Mouse (Mus musculus): ENCODE data around the gene Exoc4.

The Exoc4 gene

DNA sequence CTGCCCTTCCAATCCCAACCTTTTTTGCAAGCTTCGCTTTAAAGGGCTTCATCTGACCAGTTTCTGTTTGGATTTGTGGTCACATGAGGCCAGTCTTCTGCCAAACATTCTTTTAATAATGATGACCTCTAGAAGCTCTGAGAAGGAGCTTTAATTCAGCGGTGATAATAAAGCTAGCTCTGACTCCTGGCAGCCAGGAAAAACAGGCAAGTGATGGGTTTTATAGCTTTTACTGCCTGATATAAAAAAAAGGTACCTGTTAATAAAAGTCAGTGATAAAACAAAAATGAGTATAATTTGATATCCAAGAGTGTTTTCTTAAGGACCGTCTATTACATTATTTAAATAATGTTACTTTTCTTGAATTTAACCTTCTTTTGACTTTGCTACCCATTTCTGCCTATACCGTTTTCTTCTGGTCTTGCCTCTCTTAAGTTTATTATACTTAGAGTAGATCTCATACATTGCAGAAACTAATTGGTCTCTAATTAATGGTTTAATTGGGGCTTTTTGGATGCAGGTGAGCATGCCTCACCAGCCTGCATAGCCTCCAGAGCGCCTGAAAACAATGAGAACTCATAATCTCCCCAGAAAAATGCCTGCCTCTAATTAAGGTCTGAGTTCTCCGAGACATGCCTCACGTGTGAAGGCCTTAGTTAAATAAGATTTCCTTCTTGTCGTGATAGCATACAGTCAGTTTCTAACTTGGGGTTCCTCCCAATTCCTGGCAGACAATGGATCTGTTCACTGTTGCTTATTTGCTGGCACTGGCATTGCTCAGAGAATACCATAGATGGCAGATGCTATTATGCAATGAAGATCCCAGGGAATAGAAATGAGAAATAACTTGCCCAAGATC lies 681.4 kb downstream of the Exoc4 start:
- DNase-seq (ENCODE audit: low spot score in 2 of 2) = no peak

DNA sequence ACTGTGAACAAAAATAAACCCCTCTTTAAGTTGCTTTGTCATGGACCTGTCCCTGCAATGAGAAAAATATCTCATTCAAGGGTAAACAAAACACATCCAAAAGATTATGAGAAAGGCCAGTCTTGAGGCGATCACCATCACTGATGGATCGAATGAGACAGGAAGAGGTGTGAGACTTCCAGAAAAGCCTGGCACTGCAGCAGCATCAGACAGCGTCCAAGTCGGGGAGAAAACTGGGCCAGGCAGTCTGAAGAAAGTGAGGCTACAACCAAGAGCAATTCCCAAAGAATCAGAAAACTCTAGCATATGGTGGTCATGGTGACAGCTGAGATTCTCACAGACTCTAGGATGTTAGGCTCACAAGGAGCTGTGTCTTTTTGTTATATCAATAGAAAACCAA lies 689.0 kb downstream of the Exoc4 start:
- no peak for DNase-seq (ENCODE audit: low spot score in 2 of 2)

DNA sequence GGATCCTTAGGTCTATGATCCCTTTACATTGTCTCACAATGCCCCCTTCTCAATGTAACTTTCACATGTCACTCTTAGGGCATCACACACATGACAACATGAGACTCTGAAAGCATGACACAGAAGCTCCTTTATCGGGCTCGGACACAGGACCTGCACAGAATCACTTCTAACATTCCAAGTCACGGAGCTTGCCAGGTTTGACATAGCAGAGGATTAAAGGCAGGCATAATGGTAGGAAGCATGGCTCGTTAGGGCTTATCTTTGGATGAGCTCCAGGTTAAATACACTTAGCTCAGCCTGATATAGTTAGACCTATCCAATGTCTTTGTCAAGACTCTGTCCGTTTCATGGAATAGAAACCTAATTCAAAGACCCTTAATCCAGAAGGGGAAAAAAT lies 690.3 kb downstream of the Exoc4 start:
- no peak for DNase-seq (ENCODE audit: low spot score in 2 of 2)

GRCm38 (mm10) chr6:33946911-33947489 lies 698.1 kb downstream of the Exoc4 start:
- no peak for DNase-seq (ENCODE audit: low spot score in 2 of 2)

- DNase-seq (ENCODE audit: low spot score in 2 of 2) = no peak
Measured at GRCm38 (mm10) chr6:33950113-33950512, 701.2 kb downstream of the Exoc4 start.

GRCm38 (mm10) chr6:33955469-33955868 lies 706.6 kb downstream of the Exoc4 start:
- DNase-seq (ENCODE audit: low spot score in 2 of 2) = no peak

- no peak for DNase-seq (ENCODE audit: low spot score in 2 of 2)
Measured at GRCm38 (mm10) chr6:33958281-33958680, 709.4 kb downstream of the Exoc4 start.

DNA sequence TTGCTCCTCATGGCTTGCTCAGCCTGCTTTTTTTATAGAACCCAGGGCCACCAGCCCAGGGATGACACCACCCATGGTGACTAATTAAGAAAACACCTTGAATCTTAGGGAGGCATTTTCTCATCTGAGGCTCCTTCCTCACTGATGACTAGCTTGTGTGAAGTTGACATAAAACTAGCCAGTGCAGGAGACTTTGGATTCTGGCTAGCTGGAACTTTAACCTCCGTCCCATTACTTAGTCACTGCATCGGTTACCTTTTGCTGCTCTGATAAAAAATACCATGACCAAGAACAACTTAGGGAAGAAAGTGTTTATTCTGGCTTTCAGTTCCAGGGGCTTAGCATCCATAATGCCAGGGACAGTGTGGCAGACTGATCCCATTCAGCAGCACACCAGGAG lies 711.9 kb downstream of the Exoc4 start:
- DNase-seq (ENCODE audit: low spot score in 2 of 2) = no peak

DNA sequence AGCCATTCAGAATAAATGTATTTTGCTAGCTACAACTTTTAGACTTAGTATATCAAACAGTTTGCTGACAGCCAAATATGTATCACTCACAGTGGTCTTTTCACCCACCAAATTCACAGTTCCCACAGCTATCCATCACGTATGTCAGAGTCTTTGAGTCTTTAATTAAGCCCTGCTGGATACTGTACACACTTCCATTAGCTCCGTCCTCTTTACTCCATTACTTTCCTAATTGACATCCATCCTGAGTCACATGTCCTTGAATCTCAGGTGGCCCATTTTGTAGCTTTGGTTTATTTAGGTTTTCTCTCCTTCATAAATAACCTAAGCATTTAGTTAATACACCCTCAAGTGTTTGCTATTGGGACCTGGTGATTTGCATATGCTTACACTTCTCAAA lies 714.2 kb downstream of the Exoc4 start:
- no peak for DNase-seq (ENCODE audit: low spot score in 2 of 2)

DNA sequence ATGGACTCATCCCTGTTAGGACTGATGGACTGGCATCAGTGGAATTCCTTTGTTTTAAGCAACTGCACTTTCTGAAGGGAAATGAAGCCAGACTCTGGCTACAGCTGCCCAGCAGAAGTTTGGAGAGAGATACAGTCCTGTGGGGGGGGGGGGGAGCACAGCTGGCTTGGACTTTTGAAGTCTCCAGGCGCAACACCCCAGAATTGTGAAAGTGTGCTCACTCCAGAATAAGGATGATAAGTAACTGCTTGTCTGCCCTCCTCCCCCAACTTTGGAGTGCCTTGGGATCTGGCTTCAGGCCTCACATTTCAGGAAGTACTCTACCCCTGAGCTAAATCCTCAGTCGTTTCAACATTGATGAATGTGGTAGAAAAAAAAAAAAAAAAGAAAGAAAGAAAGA lies 716.7 kb downstream of the Exoc4 start:
- DNase-seq (ENCODE audit: low spot score in 2 of 2) = no peak

DNA sequence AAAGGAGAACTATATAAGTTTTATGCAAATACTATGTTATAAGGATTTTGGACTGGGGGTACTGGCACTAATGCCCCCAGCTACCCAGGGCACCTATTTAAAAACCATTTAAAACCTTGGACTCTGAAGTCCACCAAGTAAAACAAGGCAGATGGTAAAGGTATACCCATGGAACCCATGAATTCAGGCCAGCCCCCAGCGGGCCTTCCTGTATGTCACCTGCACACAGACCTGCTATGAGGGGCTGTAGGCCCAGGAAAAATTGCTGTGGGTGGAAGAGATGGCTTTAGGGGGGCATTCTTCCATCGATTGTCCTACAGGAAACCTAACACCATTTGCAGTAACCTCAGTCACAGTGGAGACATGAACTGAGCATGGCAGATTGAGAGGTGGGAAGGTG lies 719.9 kb downstream of the Exoc4 start:
- no peak for DNase-seq (ENCODE audit: low spot score in 2 of 2)

DNA sequence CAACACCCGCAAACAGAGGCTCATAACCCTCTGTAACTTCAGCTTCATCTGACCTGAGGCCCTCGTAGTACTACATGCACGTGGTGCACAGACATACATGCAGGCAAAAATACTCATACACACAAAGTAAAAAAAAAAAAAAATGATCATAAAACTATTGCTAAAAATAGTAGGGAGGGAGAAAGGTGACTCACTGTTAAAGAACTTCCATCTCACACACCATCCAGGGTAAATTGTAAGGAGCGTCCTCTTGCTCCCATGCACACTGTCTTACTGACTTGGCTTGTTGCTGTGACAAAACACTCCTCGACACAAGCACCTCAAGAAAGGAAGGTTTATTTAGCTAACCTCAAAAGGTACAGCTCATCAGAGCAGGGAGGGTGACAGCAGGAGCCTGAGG lies 723.9 kb downstream of the Exoc4 start:
- DNase-seq (ENCODE audit: low spot score in 2 of 2) = no peak

DNA sequence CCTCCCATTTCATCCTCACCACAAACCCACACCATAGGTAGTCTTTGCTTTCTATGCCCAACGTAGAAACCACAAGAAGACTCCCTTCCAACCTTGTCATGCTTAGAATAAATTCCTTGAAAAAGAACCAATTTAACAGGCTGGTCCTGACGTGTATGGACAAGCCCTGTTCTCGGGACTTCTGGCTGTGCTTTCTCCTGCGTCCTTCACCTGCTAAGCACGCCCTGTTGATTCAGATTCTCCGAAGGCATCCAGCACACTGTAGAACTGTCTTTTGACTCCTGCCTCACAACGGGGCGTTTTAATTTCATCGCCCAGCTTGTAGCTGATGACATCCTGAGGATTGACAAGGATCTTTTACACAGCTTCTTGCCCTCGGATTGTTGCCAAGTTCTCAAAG lies 727.7 kb downstream of the Exoc4 start:
- DNase-seq (ENCODE audit: low spot score in 2 of 2) = no peak

GRCm38 (mm10) chr6:33977448-33977847 lies 728.6 kb downstream of the Exoc4 start:
- no peak for DNase-seq (ENCODE audit: low spot score in 2 of 2)

GRCm38 (mm10) chr6:33977880-33978279 lies 729.0 kb downstream of the Exoc4 start:
- no peak for DNase-seq (ENCODE audit: low spot score in 2 of 2)

- no peak for DNase-seq (ENCODE audit: low spot score in 2 of 2)
Measured at GRCm38 (mm10) chr6:33982709-33983108, 733.8 kb downstream of the Exoc4 start.

DNA sequence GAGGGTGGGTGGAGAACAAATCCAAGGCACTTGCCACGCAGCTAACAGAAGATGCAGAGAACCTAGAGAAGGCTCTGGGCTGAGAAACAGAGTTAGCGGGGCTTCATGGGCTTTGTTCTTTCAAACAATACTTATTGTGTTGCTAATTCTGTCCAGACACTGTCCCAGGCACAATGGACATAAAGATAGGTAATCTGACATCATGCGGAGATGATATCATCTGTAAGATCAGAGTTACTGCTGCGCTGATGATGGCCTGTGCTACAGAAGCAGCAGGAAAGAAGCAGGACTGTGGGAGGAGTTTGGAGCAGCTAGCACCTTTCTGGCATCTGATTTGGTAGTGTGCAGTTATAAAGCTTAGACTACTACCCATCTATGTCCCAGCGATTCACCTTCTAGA lies 738.2 kb downstream of the Exoc4 start:
- DNase-seq (ENCODE audit: low spot score in 2 of 2) = no peak

GRCm38 (mm10) chr6:33992213-33993034 lies 743.5 kb downstream of the Exoc4 start:
- no peak for DNase-seq (ENCODE audit: low spot score in 2 of 2)

- DNase-seq (ENCODE audit: low spot score in 2 of 2) = no peak
Measured at GRCm38 (mm10) chr6:33993842-33994241, 745.0 kb downstream of the Exoc4 start.

DNA sequence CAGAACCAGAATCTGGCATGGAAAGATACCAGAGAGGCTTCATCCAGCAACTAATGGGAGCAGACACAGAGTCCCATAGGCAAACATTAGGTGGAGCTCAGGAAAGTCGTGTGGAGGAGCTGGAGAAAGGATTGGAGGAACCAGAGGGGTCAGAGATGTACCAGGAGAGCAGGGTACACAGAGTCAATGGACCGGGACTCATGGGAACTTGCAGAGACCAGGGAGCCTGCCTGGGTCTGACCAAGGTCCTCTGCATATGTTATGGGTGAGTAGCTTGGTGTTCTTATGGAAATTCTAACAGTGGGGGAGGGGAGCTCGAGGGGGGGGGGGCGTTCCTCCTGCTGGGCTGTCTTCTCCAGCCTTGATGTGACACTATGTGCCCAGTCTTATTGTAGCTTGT lies 749.7 kb downstream of the Exoc4 start:
- no peak for DNase-seq (ENCODE audit: low spot score in 2 of 2)

DNA sequence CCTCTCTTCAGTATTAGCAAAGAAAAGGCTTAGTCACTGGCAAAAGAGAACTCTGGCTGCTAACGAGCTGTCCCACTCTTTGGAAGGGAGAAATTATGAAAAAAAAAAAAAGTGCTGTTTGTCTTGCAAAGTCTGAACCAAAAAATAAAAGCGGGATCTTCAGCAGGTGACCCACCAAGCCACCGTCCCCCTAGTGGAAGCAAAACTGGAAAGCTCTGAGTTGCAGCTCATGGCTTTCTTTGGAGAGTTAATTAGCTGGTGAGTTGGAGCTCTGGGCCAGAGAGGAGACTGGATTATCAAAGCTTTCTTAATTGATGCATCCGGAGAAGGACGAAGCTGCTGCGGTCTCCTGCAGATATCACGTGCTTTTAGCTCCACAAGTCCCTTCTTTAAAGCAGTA lies 750.6 kb downstream of the Exoc4 start:
- no peak for DNase-seq (ENCODE audit: low spot score in 2 of 2)

- no peak for DNase-seq (ENCODE audit: low spot score in 2 of 2)
Measured at GRCm38 (mm10) chr6:34000644-34001043, 751.8 kb downstream of the Exoc4 start.

DNA sequence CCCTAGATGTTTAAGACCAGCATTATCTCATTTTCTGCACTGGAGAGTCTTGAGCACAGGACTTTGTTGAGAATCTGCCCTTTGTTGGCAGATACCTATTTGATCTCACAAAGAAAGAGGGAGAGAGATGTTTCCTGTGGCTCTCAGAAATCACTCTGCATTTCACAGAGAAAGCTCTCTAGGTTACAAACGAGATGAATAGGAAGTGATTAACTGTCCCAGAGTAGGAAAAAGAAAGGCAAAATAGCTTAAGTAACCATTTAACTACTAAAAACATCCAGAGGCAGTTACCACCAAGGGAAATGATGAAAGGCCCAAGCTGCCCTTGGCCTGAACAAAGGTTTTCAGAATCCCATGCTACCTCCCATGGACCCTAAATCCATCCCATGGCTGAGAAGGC lies 754.1 kb downstream of the Exoc4 start:
- DNase-seq (ENCODE audit: low spot score in 2 of 2) = no peak

Data from urinary bladder, postnatal 4 days (tissue).